Mouse (Mus musculus): Measurements from ENCODE around the gene Hnf4a.

The Hnf4a gene

DNA sequence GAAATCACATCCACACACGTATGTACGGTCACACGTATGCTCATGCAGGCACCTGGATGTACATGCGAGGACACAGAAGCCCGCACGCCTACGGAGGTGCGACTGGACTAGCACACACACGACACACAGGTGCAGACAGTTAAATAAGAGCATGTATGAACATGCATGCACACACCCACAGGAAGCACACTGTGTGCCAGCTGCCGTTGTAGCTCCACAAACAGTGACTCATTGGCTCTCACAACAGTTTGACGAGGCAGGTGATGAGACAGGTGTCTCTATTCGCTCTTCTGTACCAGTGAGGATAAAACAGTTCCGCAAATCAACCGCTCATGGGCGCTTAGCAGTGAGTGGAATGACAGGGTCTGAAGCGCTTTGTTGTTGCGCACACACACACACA is 16.0 kb upstream of the Hnf4a start:
- no peak for DNase-seq (ENCODE audit: low read depth, low spot score)

DNA sequence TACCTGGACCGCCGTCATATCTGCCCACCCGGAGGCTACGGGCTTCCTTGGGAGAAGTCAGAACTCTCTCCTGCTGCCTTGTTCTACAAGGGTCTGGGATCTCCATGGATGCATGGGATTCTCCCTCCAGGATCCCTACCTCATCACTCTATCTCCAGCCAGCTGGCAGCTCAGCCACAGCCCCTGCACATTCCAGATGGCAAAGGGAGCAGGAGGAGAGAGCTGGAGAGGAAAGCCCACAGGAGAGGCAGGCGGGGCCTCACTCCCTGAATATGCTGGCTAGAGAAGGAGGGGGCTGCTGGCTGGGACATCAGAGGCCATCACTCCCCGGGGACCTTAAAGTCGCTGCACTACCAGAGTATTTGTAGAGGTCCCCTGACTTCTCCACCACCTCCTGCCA is 15.3 kb upstream of the Hnf4a start:
- DNase-seq (ENCODE audit: low read depth, low spot score), result no peak

DNA sequence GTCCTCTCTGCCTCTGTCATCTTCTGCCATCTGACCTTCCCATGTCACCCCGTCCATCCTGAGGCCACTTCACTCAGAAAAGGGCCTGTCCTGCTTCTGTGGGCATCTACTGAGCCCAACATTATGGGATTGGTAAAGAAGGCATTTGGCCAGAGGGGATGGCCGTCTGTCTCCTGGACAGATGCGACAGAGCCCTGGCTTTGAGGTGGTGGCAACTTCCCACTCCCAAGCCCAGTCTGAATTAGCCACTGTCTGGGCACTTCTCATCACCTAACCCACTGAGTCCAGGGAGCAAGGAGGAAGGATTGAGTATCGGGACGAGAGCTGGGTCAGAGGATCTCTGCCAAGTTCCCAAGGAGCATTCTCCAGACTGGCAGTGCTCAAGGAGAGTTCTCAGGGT is 14.6 kb upstream of the Hnf4a start, which contains the start of gene R3hdml:
Gene R3hdml (plus strand): TSS at position 301 of the 400 bp plus-strand sequence.
- no peak for DNase-seq (ENCODE audit: low read depth, low spot score)

DNA sequence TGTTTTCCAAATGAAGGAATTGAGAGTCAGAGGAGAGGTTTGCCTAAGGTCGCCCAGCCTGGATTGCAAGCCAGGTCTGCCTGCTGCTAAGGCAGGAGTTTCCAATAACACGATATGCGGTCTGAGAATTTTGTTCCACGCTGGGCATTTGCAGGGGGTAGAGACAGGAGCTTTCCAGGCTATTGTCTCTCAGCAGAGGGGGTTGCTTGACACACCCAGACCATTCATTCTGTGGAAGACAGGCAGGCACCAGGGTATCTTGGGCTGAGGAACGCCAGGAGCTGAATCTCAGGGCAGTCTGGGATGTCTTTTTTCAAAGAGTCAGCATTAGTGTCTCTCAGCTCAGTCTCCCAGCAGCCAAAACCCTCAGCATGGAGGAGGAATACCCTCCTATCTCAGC is 13.6 kb upstream of the Hnf4a start:
- DNase-seq (ENCODE audit: low read depth, low spot score), result no peak

DNA sequence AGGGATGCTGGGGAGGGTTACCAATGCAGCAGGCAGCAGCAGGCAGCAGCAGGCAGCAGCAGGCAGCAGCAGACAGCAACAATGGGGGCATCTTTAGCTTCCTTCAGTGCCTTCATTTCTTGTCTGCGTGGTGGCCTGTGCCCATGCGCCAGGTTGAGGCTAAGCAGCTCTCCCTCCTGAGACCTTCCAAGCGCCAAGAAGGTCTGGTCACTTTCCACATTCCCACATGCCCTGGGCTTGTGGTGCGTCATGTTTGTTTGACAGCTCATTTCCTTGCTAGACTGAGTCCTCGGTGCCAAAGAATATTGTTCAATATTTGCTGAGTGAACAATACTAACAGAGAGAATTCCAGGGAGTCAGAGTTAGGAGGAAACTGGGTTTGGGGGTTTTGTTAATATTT is 12.6 kb upstream of the Hnf4a start:
- no peak for DNase-seq (ENCODE audit: low read depth, low spot score)

DNA sequence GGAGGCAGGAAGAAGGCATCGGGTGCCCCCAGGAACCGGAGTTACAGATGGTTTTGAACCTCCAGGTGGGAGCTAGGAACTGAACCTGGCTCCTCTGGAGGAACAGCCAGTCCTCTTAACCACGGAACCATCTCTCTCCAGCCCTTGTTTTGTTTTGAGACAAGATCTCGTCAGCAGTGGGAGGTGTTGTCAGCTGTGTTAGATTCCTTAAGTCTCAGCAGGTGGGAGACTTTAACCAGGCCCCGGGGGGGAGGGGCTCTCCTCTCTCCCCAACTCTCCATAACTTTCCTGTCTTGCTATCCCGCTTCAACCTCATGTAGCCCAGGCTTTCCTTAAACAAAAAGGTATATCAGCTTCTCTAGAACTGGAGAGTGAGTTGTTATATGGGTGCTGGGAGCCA is 12.2 kb upstream of the Hnf4a start:
- DNase-seq (ENCODE audit: low read depth, low spot score), result no peak

DNA sequence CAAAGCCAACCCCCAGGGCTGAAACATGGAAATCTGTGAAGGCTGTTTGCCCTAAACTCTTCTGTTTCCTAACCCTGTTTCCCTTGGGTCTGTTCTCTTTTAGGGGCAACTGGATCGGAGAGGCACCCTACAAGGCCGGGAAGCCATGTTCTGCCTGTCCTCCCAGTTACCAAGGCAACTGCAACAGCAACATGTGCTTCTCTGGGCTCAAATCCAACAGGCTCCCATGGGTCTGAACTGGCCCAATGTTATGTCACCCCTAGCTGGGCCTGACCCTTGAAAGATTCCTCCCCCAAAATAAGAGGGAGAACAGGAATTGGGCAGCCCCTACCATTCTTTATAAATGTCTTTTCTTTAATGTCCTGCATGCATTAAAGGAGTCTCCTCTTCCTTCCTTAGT is 4.4 kb upstream of the Hnf4a start:
- no peak for DNase-seq (ENCODE audit: low read depth, low spot score)

DNA sequence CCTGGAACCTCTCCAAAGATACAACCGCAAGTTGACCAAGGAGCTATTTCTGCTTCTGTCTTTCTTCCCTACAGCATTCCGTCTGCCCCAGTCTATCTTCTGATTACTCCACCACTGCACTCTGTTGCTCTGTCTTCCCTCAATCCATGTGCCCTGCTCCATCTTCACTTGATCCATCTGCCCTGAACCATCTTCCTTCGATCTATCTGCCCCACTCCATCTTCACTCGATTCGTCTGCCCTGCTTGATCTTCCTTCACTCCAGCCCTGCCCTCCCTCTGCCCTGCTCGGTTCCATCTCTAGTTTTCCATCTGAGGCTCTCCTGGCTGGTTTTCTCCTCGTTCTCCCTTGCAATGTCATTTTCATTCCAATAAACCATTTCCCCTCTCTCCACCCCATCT is 3.4 kb upstream of the Hnf4a start:
- DNase-seq (ENCODE audit: low read depth, low spot score), result no peak

DNA sequence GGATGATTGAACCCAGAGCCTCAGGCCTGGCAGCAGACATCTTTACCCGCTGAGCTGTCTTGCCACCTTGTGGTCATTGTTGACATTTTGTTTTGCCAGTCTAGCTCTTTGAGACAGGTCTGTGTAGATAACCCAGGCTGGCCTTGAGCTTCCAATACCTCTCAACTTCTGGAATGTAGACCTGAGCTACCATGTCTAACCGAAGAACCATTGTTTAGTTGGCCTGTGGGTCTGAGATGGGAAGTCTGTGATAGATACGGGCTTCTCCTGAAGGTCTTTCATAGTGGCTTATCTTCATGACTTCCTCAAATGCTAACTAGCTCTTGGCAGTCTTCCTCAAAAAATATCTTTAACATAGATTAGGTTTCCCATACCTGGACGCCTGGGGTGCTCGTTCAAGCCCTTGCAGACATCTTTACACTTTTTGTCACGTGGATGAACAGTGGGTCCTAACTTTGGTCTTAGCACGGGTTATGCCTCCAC is 19.2 kb downstream of the Hnf4a start:
- DNase-seq (ENCODE audit: low read depth, low spot score), result no peak

DNA sequence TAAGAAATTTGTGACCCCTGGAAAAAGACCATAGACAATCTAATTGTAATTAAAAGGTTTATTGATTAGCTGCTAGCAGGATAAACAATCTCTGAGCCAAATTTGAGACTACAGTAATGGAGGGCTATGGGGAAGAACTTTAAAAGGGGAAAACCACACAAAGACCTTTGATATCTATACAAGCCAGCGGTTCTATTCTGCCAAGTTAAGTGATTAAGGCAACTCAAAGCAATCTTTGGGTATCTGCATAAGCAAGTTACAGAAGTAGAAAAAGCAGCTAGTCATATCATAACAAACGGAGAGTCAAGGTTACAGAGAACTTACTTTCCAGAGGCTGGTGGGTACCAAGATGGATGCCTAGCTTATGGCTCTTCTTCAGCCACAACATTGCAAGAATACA is 20.9 kb downstream of the Hnf4a start:
- no peak for DNase-seq (ENCODE audit: low read depth, low spot score)

DNA sequence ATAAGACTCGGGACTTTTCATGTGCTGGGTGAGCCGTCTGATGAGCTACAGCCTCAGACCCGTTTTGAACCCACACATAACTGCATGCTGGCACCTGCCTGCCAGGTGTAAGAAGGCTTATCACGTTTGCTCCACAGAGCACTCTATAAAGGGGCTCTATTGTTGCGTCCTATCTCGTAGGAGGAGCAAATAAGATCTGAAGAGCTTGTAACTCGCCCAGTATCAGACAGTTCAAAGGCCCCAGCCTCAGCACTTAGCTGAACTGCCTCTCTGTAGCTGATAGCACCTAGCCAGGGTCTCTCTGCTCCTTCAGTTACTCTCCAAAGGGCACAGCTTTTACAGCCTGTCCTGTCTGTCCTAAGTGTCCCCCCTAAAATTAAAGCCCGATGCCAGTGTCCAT is 23.8 kb downstream of the Hnf4a start:
- no peak for DNase-seq (ENCODE audit: low read depth, low spot score)

DNA sequence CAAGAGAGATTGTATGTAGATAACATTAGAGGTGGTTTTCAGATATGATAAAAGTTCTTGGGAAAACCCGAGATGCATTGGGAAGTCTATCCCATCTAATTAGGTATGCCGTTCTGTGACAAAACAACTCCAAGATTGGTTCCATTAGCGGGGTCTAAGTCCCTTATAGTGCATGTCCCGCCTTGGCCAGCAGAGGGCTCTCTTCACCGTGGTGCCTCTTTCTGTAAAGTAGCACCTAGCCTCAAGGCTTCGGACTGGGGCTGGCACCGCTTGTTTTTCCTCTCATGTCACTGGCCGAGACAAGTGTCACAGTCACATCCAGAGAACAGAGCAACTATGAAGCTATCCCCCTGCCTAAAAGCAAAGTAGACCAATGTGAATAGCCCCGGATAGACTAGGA is 25.3 kb downstream of the Hnf4a start:
- DNase-seq (ENCODE audit: low read depth, low spot score), result peak; percentile 19

DNA sequence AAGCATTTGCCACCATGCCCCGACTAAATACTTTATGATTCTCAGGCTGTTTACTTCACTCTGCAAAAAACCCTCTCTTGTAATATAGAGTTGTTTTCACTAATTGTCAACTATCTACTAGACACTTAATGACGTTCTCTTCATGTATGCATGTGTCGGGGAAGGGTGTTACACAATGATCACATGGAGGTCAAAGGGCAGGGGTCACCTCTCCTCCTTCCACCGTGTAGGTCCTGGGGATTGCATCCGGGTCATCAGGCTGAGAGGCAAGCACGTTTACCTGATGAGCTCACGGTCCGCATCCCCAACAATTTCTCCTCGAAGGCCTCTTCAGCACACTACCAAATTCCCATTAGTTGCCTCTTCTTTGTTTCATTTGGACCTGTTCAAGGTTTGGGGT is 26.6 kb downstream of the Hnf4a start:
- DNase-seq (ENCODE audit: low read depth, low spot score), result no peak

DNA sequence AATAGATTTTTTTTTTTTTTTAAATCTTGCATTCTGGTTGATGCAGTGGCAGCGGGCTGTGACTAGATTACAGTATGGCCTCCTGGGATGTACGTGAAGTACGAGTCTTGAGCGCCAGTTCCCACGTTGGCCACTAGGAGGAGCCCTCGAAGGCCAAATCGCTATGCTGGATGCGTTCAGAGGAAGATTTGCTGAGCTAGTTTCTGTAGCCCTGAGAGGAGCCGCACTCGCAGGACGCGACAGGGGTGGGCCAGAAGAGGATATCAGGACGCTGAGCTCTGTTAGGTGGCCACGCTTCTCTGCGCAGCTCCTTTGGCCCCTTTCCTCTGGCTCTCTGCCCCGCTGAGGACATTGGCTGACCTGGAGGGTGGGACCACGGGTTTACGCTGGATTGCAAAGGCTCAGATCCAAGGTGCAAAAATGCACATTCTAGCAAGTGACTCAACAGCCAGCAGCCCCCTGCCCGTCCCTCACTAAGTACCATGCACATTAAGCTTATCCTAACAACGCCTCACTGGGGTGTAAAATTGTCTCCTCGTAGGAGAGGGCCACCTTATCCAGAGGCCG is 28.4 kb downstream of the Hnf4a start:
- peak; percentile 48 for DNase-seq (ENCODE audit: low read depth, low spot score)

DNA sequence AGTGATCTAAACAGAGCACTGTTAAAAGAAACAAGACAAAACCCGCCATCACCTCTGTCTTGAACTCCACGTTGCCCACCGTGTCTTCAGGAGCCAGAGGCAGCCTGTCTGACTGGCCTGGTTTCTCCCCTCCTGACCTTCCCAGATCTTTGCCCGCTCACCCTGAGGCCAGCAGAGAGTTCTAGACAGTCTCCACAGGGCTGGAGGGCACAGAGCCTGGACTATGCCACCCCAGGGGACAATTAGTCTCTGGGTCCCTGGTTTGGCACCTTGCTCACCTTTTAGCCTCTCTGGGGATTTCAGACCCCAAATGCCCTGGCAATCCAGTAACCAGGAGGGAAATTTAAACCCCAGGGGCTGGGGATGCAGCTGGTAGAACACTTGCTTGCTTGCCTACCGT is 30.8 kb downstream of the Hnf4a start:
- no peak for DNase-seq (ENCODE audit: low read depth, low spot score)

DNA sequence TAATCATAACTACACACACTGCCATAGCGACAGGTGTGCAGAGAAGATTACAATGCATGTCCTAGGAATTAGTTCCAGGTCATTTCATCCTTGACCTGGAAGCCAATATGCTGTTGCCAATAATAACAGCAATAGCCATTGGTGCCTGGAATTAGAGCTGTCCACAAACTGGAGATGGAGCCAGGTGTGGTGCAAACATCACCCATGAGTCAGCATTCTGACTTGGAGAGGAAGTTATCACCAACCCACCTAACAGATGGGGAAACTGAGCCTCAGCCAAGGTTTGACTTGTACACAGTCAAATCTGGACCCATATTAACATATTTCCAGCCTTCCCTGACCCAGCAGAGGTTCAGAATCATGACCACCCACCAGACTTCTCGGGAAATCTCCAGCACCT is 31.8 kb downstream of the Hnf4a start:
- DNase-seq (ENCODE audit: low read depth, low spot score), result no peak

DNA sequence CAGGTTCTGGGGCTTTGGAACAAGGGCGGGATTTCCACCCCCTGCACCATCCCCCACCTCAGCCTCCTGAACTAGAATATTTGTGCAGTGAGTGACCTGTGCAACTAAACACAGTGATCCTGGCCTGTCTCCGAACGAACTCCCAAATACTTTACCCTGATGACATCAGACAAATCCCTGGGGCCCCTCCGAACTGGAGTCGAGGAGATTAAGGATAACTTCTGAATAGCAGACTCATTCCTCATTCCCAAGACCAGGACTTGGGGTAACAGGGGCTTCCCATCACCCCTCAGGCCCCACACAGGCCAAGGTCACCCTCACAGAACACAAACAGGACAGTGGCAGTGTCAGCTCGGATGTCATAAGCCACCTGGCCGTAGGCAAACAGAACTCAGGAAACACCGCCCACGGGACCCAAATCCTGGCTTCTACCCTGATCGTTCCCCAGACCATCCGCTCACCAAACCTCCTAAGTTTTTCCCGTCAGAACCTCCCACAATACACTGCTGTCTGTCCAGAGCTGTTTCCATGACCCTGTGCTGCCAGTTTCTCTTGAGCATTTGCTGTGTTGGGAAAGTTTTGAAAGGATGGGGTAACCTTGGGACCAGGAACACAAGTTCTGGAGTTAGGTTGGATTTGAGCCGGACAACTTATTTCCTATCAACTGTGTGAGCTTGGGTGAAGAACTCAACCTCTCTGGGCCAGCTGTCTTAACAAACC is 32.9 kb downstream of the Hnf4a start:
- DNase-seq (ENCODE audit: low read depth, low spot score), result no peak

DNA sequence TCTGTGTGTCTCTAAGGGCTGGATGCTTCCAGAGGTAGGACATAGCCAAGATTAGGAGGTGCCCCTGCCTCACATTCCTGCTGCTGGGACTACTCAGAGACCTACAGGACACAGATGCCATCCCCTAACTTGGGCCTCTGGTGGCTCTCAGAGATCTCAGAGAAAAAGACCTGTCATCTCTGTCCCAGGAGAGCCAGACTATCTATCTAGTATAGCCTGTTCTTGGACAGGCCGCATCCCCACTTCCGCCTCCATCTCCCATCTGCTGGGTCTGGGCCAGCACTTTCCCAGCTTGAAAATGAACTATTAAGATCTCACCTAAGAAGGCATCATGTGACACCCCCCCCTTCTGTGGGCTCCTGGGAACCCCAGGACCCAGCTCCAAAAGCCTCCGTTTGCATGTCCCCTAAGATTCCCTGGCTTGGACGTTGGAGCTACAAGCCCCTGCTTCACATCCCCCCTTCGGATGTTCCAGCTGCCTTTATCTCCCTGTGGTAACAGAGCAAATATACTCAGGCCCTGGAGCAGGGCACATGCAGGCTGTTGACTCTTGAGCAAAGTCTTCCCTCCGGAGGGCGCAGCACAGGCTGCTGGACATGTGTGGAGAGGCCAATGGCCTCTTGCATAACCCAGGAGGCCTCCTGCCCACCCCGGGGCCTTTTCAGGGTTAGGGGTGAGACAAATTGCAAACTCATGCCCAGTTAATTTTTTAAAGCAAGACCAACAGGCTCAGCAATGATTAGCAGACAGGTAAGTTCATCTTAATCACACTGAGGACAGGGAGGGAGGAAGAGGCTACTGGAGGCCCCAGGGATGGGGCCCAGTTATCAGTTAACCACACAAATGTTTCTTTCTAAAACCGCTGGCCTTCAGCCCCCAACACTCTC is 33.9 kb downstream of the Hnf4a start:
- DNase-seq (ENCODE audit: low read depth, low spot score), result no peak

DNA sequence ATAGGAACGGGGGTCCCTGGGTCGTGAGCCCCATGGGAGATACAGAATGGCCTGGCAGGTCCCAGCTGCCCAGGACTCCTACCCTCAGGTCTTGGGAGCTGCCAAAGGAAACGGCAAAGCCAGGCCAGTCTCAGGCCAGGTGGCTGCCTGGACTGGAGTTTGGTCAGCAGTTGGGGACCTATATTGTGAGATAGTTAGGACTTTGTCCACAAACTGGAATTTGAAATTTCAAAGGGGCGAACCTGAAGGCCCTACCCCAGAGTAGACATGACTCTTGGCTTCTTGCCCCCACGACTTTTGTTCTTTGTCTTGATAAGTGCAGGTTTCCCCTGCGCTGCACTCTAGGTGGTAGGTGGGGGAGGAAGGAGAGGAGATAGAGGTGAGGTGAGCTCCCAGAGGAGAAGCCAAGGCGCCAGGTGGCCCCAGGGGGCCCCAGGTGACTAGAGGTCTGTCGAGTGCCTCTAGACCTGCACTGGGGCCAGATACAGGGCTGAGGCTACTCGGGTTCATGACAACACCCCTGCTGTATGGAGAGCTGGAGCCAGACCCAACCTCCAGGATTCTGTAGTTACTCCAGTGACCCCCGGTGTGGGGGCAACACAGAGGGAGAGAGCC is 35.1 kb downstream of the Hnf4a start:
- DNase-seq (ENCODE audit: low read depth, low spot score), result no peak

DNA sequence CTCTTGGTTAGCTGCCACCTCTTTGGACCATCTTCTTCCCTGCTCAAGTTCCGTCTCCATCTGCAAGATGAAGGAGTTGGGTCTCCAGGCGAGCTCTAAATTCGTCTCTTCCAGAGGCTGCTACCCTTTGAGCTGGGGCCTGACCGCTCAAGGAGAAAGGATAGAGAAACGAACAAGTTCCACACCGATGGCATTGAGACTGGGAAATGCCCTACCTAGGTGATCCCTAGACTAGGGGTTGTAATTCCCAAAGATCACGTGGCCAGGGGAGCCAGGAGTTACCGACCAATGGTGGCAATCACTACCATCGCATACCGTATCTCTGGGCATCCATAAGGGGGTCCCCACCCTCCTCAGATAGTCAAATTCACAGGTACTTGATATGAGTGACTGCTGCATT is 36.1 kb downstream of the Hnf4a start:
- DNase-seq (ENCODE audit: low read depth, low spot score), result no peak

DNA sequence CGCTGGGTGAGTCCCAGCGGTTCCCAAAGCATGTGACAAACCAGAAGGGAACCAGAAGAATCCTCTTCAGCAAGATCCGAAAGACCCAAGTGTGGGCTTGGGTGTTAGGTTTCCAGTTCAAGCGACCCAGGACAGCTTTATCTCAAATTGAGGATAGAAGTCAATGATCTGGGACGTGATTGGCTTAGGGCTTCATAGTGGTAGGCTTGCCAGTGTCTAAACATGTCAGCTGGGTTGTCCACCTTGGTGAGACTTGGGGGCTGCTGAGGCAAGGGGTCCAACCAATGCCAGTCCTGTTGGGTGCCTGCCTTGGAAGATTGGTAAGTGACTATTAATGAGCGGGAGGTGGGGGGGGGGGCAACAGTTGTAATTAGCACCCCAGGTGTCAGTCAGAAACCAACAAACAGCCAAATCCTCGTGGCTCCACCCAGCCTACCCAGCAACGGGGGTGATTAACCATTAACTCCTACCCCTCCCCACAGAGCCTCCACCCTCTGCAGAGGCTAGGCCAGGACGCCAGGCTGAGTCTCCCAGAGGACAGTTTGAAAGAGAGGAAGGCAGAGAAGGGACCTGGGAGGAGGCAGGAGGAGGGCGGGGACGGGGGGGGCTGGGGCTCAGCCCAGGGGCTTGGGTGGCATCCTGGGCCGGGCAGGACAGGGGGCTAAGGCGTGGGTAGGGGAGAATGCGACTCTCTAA is 40.2 kb downstream of the Hnf4a start:
- DNase-seq (ENCODE audit: low read depth, low spot score), result no peak

DNA sequence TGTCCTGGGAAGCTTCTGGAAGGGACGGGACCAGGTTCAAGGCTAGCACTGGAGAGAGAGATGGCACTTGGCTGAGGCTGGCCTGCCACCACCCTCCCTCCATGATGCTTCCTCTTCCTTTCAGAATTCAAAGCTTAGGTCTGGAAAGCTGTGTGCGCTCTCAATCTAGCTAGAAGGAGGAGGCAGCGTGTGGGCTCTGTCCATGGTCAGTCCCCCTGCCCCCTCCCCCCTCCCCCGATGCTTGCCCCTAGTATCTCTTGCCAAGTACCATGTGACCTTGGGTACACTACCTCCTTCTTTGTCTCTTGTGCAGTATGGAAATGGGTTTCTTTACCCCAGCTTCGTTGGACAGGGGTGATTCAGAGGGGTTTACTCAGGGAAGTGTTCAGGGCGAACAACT is 42.2 kb downstream of the Hnf4a start:
- DNase-seq (ENCODE audit: low read depth, low spot score), result no peak

Data from c-Kit-negative CD71-positive TER-119-positive erythroid progenitor cells, embryonic 14.5 days (primary cell).